Mouse (Mus musculus): ENCODE measurements at regions not wholly inside any gene's neighbourhood (a gene's known extent, or its start where the extent isn't known, plus 50 kb on each side); places are given as distances from the start of the nearest gene placed in this dataset.
"Not testable (repeated sequence)": the region's sequence is repeated elsewhere in the genome, so short reads cannot be mapped to it uniquely, and the experiment has no call there.

GRCm38 (mm10) chr6:66395147-66395546, 140.0 kb upstream of the Mad2l1 start:
- no peak for DNase-seq (ENCODE audit: low read depth, low spot score)

- no peak for DNase-seq (ENCODE audit: low read depth, low spot score)
Measured at GRCm38 (mm10) chr6:66397411-66397810, 137.8 kb upstream of the Mad2l1 start.

GRCm38 (mm10) chr6:66398674-66399073, 136.5 kb upstream of the Mad2l1 start:
- no peak for DNase-seq (ENCODE audit: low read depth, low spot score)

GRCm38 (mm10) chr6:66399091-66399755, 136.0 kb upstream of the Mad2l1 start:
- DNase-seq (ENCODE audit: low read depth, low spot score) = no peak

- DNase-seq (ENCODE audit: low read depth, low spot score) = no peak
Measured at GRCm38 (mm10) chr6:66401468-66401867, 133.7 kb upstream of the Mad2l1 start.

- DNase-seq (ENCODE audit: low read depth, low spot score) = peak; percentile 4
Measured at GRCm38 (mm10) chr6:66401868-66402440, 133.2 kb upstream of the Mad2l1 start.

- no peak for DNase-seq (ENCODE audit: low read depth, low spot score)
Measured at GRCm38 (mm10) chr6:66414822-66415221, 120.4 kb upstream of the Mad2l1 start.

- no peak for DNase-seq (ENCODE audit: low read depth, low spot score)
Measured at GRCm38 (mm10) chr6:66419452-66420041, 115.6 kb upstream of the Mad2l1 start.

- DNase-seq (ENCODE audit: low read depth, low spot score) = no peak
Measured at GRCm38 (mm10) chr6:66428370-66428769, 106.8 kb upstream of the Mad2l1 start.

- DNase-seq (ENCODE audit: low read depth, low spot score) = not testable (repeated sequence)
Measured at GRCm38 (mm10) chr6:66450408-66450807, 84.8 kb upstream of the Mad2l1 start.

- DNase-seq (ENCODE audit: low read depth, low spot score) = peak; percentile 49
Measured at GRCm38 (mm10) chr6:66458172-66458571, 77.0 kb upstream of the Mad2l1 start.

GRCm38 (mm10) chr6:66464540-66464939, 70.7 kb upstream of the Mad2l1 start:
- DNase-seq (ENCODE audit: low read depth, low spot score) = peak; percentile 66

GRCm38 (mm10) chr6:66465137-66465853, 69.9 kb upstream of the Mad2l1 start:
- peak; percentile 4 for DNase-seq (ENCODE audit: low read depth, low spot score)

GRCm38 (mm10) chr6:66466757-66467156, 68.4 kb upstream of the Mad2l1 start:
- peak; percentile 30 for DNase-seq (ENCODE audit: low read depth, low spot score)

- peak; percentile 9 for DNase-seq (ENCODE audit: low read depth, low spot score)
Measured at GRCm38 (mm10) chr6:66470627-66471249, 64.5 kb upstream of the Mad2l1 start.

GRCm38 (mm10) chr6:66471786-66472185, 63.4 kb upstream of the Mad2l1 start:
- peak; percentile 17 for DNase-seq (ENCODE audit: low read depth, low spot score)

GRCm38 (mm10) chr6:66472697-66473096, 62.5 kb upstream of the Mad2l1 start:
- no peak for DNase-seq (ENCODE audit: low read depth, low spot score)

GRCm38 (mm10) chr6:66477575-66477974, 57.6 kb upstream of the Mad2l1 start:
- DNase-seq (ENCODE audit: low read depth, low spot score) = no peak

GRCm38 (mm10) chr6:66478326-66478964, 56.7 kb upstream of the Mad2l1 start:
- no peak for DNase-seq (ENCODE audit: low read depth, low spot score)

- no peak for DNase-seq (ENCODE audit: low read depth, low spot score)
Measured at GRCm38 (mm10) chr6:66479576-66479975, 55.6 kb upstream of the Mad2l1 start.

GRCm38 (mm10) chr6:66480207-66480606, 55.0 kb upstream of the Mad2l1 start:
- peak; percentile 60 for DNase-seq (ENCODE audit: low read depth, low spot score)

Measured in ZHBTc4 (cell line).